Mouse (Mus musculus) bone marrow, adult 2 months (tissue): ENCODE data around the gene Vmn2r19.

Experiments used
- CTCF ChIP-seq: fragments of 200-500 bp; IDR thresholded peaks from 2 replicates; pipeline ENCODE4 v1.5.1; 2011; ENCODE audit warnings: low read length, control low read depth; ENCODE audit not compliant: control insufficient read depth, insufficient read depth
- POLR2A ChIP-seq: fragments of 200-500 bp; IDR thresholded peaks from 2 replicates; pipeline ENCODE4 v1.6.1; 2011; ENCODE audit warnings: low read depth, mild to moderate bottlenecking, control low read depth, low read length, borderline replicate concordance; ENCODE audit not compliant: control insufficient read depth

DNA sequence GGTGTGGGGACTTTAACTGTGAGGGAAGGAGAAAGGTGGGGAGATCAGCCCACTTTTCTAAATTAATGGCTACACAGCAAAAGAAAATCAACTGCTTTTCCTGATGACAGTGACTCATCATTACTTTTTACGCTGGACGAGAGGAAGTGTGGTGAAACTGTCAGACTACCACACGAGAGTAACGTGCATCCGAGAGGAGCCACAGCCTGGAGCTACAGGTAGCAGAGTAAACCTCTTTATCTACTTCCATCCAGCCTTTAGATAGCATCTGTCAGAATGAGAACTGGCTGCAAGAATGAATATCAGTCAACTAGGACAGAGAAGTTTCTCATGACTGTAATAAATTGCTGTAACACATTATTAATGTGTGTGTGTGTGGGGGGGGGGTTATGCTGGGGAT, 41.2 kb upstream of the Vmn2r19 start:
- TF ChIP-seq CTCF, result no peak
- no peak for TF ChIP-seq POLR2A
